Mouse (Mus musculus): ENCODE data around the gene Atp6v1a. TPM values are rescaled to one million over a fixed set of nuclear protein-coding genes. Genes with fewer than 3 reads are reported as not detected.
A peak's percentile ranks its signal among the peaks of the same experiment; 100 is the strongest.

Atp6v1a gene
- 10 to 100 TPM; 17.0 to 20.1 TPM for total RNA-seq (2021)
- long read RNA-seq, experiment 1, full-length matches to known transcripts, result 21 of 30 reads
- long read RNA-seq, experiment 1, partial matches to known transcripts, result 3 of 30 reads
- long read RNA-seq, experiment 1, other reads (novel, unspliced or antisense), result 6 of 30 reads
- long read RNA-seq, experiment 2, full-length matches to known transcripts, result 13 of 20 reads
- long read RNA-seq, experiment 2, partial matches to known transcripts, result 4 of 20 reads
- long read RNA-seq, experiment 2, other reads (novel, unspliced or antisense), result 3 of 20 reads

DNA sequence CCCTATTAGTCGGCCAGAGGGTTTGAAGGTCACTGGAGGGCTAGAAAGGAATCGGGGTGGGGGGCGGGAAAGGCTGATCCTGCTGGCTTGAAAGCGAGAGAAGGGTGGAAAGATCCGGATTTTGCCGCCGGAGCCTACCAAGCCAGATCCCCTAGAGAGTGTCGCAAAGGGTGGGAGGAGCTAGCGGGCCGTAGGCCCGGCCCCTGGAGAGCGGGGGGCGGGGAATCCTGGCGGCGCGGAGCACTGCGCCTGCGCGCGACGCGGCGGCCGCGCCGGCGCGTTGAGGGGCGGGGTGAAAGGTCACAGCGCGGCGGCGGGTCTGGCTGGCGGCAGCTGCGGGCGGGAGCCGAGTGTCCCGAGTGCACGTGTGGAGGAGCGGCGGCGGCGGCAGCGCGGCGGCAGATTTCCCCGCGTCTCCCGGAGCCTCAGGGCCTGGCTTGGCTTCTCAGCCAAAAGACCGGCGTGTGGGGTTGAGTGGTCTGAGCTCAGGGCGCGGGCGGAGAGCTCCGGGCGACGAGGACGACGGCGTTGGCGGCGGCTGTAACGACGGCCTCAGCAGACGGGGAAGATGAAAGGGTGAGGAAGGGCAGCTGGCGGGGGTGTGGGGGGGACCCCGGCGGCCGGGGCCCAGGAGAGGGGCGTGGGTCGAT lies at the start of gene Atp6v1a, which contains the start of gene Naa50:
Gene Atp6v1a, minus strand, starts transcription at position 170 of the 650 bp plus-strand sequence.
Gene Naa50, plus strand, starts transcription at position 295 of the 650 bp plus-strand sequence.
- Histone ChIP-seq H3K27ac (peak within 1 kb of the TSS; percentile 97), H3K4me3 (peak within 1 kb of the TSS; percentile 80)
- intact Hi-C loops (cut with DNase I), result loop anchor here (2.0 to 10.0 kb wide), 4 partner anchors 33 to 225 kb away; partner anchors contain the start of gene Usf3
- DNase-seq, result peak; percentile 94
- TF ChIP-seq CTCF (IDR thresholded peaks at IDR 0.05), result no peak

DNA sequence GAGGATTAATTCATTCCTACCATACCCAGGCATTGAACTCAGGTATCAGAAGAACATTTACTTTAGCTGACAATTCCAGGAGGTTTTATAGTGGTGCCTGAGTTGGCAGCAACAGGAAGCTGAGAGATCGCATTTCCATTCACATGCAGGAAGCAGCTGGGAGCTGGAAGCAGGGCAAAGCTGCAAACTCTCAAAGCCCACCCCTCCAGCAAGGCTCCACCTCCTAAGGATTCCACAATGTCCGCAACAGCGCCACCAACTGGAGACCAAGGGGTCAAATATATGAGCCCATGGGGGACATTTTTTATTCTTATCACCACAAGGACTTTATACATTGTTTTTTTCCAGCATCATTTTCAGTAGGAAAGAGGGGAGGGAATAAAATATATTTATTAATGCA lies 49.3 kb upstream of the Atp6v1a start:
- DNase-seq, result no peak
- intact Hi-C loops (cut with DNase I), result no loop called here
- no peak overlapping the region for H3K4me3 ChIP-seq
- no peak for TF ChIP-seq CTCF (IDR thresholded peaks at IDR 0.05)
- H3K27ac ChIP-seq, result no peak overlapping the region

DNA sequence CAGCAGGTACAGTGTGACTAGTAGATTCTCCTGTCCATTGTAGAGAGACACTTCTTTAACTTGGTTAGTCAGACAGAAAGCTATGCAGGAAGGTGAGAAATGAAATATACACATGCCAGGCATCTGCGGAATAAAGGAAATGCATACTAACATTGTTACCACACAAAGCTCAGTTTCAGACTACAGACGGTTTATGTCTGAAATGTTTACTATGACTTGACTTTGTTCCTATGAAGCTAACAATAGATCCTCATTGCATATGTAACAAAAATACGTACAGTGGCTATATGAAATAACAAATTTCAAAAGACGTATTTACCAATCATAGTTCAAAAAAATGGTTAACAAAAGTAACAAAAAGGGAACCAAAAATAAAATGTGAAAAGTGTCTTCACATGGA lies 47.7 kb upstream of the Atp6v1a start:
- no peak for TF ChIP-seq CTCF (IDR thresholded peaks at IDR 0.05)
- Histone ChIP-seq H3K4me3 (no peak overlapping the region), H3K27ac (no peak overlapping the region)
- no peak for DNase-seq
- intact Hi-C loops (cut with DNase I), result no loop called here

DNA sequence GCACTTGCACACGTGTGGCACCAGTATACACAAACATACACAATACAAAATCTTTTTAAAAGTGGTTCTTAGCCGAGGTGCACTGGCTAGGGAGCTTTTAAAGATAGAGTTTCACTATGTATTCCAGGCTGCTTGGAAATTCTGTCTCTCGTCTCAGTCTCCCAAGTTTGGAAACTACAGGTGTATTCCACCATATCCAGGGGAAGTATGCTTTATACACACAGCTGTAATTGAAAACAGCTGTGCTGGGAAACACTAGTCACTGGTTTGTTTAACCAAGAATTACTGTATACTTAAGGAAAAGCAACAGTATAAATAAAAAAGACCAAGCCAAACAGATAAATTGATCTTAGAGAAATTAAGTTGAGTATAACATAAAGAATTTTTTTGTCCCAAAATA lies 45.3 kb upstream of the Atp6v1a start:
- no peak for TF ChIP-seq CTCF (IDR thresholded peaks at IDR 0.05)
- no peak overlapping the region for H3K4me3 ChIP-seq
- intact Hi-C loops (cut with DNase I), result no loop called here
- DNase-seq, result no peak
- peak overlapping the region; percentile 16; the same call in 1 of the 2 replicates for H3K27ac ChIP-seq

DNA sequence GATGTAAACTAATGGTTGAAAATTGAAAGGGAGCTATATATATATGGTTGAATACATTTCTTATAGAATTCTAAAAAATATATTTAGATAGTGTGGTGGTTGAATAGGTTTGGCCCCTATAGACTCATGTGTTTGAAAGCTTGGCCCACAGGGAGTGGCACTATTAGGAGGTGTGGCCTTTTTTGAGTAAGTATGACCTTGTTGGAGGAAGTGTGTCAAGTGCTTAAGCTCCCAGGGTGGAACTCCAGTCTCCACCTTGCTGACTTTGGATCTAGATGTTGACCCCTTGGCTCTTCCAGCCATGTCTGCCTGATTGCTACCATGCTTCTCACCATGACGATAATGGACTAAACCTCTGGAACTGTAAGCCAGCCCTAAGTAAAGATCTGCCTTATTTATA lies 43.1 kb upstream of the Atp6v1a start:
- Histone ChIP-seq H3K4me3 (no peak overlapping the region), H3K27ac (no peak overlapping the region)
- no peak for DNase-seq
- intact Hi-C loops (cut with DNase I), result no loop called here
- TF ChIP-seq CTCF (IDR thresholded peaks at IDR 0.05), result no peak

DNA sequence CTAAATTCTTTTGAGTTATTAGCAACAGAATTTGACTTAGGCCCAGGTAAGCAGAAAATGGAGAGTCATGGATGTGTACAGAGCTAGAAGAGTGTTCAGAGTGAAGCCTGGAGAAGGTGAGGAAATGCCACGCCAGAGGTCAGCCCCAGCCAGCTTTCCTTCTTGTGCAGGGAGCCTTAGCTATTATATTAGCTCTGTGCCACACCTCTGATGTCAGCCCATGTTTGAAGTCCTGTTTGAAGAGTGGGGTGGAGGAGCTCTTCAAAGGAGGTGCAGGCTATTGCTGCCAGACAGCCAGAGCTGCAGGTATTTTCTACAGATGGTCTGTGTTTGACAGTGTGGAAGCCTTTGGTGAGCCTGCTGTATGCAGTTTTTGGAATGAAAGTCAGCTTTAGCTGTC lies 39.0 kb upstream of the Atp6v1a start:
- no peak for DNase-seq
- intact Hi-C loops (cut with DNase I), result no loop called here
- no peak overlapping the region for H3K4me3 ChIP-seq
- 0 out of 2 replicates have a peak overlapping the region, but pooled peaks have one; percentile 0 for H3K27ac ChIP-seq
- TF ChIP-seq CTCF (IDR thresholded peaks at IDR 0.05), result no peak

DNA sequence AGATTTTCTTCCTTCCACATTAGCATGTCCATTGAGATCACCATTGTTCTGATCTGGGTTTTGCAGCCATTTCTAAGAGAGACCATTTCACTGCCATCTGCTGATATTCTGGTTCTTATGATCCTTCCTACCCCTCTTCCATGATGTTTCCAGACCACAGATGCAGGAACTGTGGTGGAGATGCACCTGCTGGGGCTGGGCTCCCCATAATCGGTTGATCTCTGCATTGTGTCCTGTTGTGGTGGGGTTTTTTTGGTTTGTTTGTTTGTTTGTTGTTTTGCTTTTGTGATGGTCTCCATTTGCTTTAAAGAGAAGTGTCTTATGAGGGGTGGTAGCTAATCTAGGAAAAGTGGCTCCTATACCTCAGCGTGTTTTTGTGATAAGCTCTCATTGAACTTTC lies 37.0 kb upstream of the Atp6v1a start:
- no peak for TF ChIP-seq CTCF (IDR thresholded peaks at IDR 0.05)
- no peak overlapping the region for H3K4me3 ChIP-seq
- DNase-seq, result no peak
- H3K27ac ChIP-seq, result no peak overlapping the region
- intact Hi-C loops (cut with DNase I), result no loop called here

DNA sequence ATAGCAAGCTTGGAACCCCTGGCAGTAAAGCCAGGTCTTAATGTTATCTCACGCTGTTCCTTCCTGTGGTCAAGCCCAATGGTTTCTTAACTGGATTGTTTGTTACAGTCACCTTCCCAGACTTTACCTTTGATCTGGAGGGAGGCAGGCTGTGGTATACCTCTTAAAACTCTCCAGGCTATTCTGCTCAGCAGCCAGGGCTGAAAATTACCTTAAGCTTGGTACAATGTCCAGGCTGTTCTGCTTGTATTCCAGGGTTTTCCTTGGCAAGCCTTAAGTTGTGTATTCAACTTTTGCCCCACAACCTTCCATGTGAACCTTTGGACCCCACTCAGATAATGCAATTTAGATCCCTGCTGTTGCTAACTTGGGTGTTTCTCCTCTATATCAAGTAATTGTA lies 35.5 kb upstream of the Atp6v1a start:
- Histone ChIP-seq H3K27ac (peak overlapping the region; percentile 99), H3K4me3 (peak overlapping the region; percentile 98)
- DNase-seq, result no peak
- intact Hi-C loops (cut with DNase I), result no loop called here
- TF ChIP-seq CTCF (IDR thresholded peaks at IDR 0.05), result no peak

DNA sequence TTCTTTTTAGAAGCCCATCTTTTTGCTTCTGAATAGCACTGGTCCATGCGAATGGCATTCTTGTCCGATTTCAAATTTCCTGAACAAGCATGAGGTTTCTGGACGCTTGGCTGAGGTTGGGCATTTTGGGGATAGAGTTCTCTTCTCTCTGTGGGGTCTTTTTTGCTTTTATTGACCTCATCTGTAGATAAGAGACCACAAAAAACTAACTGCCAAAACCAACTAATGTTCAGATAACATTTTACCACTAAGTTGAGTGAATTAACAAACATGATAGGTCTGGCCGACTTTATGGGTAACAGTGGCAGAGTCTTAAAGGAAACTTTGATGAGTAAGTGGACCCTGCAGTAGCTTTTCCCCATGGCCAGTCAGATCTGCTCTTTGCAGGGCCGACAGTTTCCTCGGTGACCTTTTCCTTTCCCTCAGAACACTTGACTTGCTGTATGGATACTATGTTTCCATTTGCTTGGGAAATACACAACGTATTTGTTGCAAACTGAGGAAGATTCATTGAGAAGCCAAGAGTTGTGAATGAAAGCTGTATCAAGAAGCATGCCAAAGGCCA lies 34.5 kb upstream of the Atp6v1a start:
- peak overlapping the region; percentile 99 for H3K27ac ChIP-seq
- DNase-seq, result no peak
- intact Hi-C loops (cut with DNase I), result loop anchor here (5.0 kb wide), 2 partner anchors 37 to 43 kb away; partner anchors contain the start of genes Atp6v1a and Naa50
- no peak for TF ChIP-seq CTCF (IDR thresholded peaks at IDR 0.05)
- peak overlapping the region; percentile 98 for H3K4me3 ChIP-seq

DNA sequence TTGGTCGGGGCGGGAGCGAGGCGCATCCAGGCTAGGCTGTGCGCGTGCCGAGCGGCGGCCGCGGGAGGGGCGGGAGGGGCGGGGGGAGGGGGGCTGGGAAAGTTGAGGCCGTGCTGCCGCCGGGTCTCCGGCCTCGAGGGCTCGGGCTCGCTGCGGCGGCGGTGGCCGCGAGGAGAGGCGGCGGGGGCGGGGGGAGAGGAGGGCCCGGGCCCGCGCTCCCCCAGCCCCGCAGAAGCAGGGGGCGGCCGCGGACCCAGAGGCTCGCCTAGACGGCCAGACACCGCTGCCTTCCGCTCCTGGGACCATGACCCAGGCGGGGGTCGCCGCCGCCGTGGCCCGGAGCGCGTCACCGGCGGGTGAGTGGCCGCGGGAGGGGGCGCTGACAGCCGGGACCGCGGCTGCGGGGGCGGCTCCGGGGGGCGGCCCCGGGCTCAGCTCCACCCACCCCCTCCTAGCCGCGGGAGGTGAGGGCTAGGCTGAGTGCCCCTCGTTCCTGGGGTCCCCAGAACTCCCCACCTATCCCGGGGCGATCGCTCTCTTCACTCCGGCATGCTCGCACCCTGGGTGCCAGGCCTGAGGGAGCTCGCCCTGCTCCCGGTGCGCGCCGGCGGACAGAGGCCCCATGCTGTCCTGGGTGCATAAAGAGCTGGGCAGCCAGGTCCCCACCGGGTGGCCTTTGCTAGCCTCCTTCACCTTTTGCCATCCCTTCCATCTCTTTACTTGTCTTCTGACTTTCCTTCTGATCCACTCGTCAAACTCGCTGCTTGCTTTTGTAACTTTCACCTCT lies 33.8 kb upstream of the Atp6v1a start, which contains the start of gene Usf3:
Gene Usf3, plus strand, starts transcription at position 92 of the 787 bp plus-strand sequence.
- intact Hi-C loops (cut with DNase I), result loop anchor here (5.0 kb wide), 2 partner anchors 36 to 44 kb away; partner anchors contain the start of genes Atp6v1a and Naa50
- peak; percentile 84 for DNase-seq
- TF ChIP-seq CTCF (IDR thresholded peaks at IDR 0.05), result no peak
- H3K27ac ChIP-seq, result peak within 1 kb of the TSS; percentile 99
- peak within 1 kb of the TSS; percentile 98 for H3K4me3 ChIP-seq

DNA sequence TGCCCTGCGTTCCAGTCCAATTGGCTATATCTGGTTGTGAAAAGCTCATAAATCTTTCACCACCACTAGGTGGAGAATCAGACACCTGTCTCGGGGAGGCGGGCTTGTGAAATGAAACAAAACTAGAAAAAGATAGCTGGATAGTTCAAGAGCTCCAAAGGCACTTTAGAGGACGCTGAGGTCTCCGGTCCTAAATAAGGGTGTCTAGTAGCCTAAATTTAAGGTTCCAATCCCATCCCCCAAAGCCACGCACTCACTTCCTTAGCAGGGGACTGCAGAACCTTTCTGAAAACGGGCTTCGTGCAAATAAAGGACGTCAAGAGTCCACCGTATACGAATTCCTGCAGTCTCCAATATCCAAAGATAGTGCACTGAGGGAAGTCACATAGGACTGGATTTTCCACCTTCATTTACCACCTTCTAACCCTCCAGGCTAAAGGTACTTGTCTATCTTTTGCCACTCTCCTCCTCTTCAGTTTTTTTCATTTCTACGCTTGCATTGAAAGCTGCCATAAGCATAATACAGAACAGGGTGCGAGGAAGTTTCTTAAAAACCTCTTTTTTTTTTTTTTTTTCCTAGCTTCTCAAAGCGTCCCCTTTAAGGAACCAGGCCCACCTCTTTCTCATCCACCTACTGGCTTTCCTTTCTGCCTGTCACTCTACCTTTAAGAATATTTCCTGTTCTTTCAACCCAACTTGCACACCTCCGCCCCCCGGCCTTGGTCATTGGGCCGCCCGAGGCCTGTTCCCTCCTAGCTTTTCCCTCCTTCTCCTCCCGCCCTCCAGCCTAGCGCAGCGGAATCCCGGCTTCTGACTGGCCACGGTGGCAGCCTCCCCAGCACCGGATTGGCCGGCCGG lies 33.0 kb upstream of the Atp6v1a start:
- peak; percentile 99 for DNase-seq
- TF ChIP-seq CTCF (IDR thresholded peaks at IDR 0.05), result peak; percentile 51
- intact Hi-C loops (cut with DNase I), result loop anchor here (5.0 kb wide), 2 partner anchors 35 to 45 kb away; partner anchors contain the start of genes Atp6v1a and Naa50

More for the DNA sequence above, 33.0 kb upstream of the Atp6v1a start:
- Histone ChIP-seq H3K4me3 (peak overlapping the region; percentile 98), H3K27ac (peak overlapping the region; percentile 99)
